Mouse (Mus musculus) liver, postnatal 0 days (tissue): ENCODE measurements around the gene Xrn1. TPM values are rescaled to one million over a fixed set of nuclear protein-coding genes. Genes with fewer than 3 reads are reported as not detected.

ENCODE experiments used
- ATAC-seq: fragments of 200-750 bp; cut with Nextera tagmentation; 2 replicates; pipeline ENCODE4 v1.8.0; 2017; ENCODE audit warnings: mild to moderate bottlenecking, moderate library complexity
- DNase-seq: peaks from one replicate; pipeline ENCODE4 v3.0.0-alpha.2; 2016
- H3K27ac ChIP-seq: fragments of 300-500 bp; sonication (generic); 2 replicates; pipeline ENCODE4 v1.5.1; 2014; ENCODE audit warnings: antibody characterized with exemption, moderate library complexity, mild to moderate bottlenecking, low read depth
- H3K27me3 ChIP-seq: fragments of 300-500 bp; sonication (generic); 2 replicates; pipeline ENCODE4 v1.6.1; 2014; ENCODE audit warnings: low read length, control low read depth, mixed read lengths; ENCODE audit not compliant: insufficient read depth
- H3K36me3 ChIP-seq: fragments of 300-500 bp; sonication (generic); replicated peaks from 2 replicates; pipeline ENCODE4 v1.6.1; 2014; ENCODE audit warnings: mild to moderate bottlenecking, control low read depth, low read length, moderate library complexity, mixed read lengths; ENCODE audit not compliant: insufficient read depth
- H3K4me1 ChIP-seq: fragments of 300-500 bp; sonication (generic); 2 replicates; pipeline ENCODE4 v1.6.1; 2014; ENCODE audit warnings: antibody characterized with exemption, mild to moderate bottlenecking, control low read depth; ENCODE audit not compliant: insufficient read depth
- H3K4me2 ChIP-seq: fragments of 300-500 bp; sonication (generic); 2 replicates; pipeline ENCODE4 v1.6.1; 2014; ENCODE audit warnings: low read depth, mild to moderate bottlenecking, low read length, moderate library complexity, mixed read lengths
- H3K4me3 ChIP-seq: fragments of 300-500 bp; sonication (generic); 2 replicates; pipeline ENCODE4 v1.5.1; 2014; ENCODE audit warnings: low read depth, low read length
- H3K9ac ChIP-seq: fragments of 300-500 bp; sonication (generic); replicated peaks from 2 replicates; pipeline ENCODE4 v1.6.1; 2014; ENCODE audit warnings: mild to moderate bottlenecking, moderate library complexity
- H3K9me3 ChIP-seq: fragments of 300-500 bp; sonication (generic); 2 replicates; pipeline ENCODE4 v1.6.1; 2016; ENCODE audit warnings: mild to moderate bottlenecking, control low read depth, low read length, mixed read lengths
- CTCF ChIP-seq: sonication (generic); IDR thresholded peaks from 2 replicates; pipeline ENCODE4 v1.5.1; 2016; ENCODE audit warnings: antibody characterized with exemption, low read depth
- EP300 ChIP-seq: IDR thresholded peaks from 2 replicates; pipeline ENCODE4 v1.6.1; 2016; ENCODE audit warnings: antibody characterized with exemption, low read depth, mild to moderate bottlenecking
- WGBS: fragments of 180-500 bp; shearing (Covaris S2); extraction: QIAGEN DNeasy Blood & Tissue Kit; methylation state at CpG from one replicate; pipeline ENCODE4 v1.1.7; 2014; ENCODE audit not compliant: insufficient replicate concordance; 5-methylcytosine and 5-hydroxymethylcytosine counted together
- polyA plus RNA-seq: library from polyadenylated mRNA; unstranded; fragments of >200 nt; fragmentation: Nextera tagmentation; extraction: Ambion mirVana; gene quantifications from 2 replicates; pipeline ENCODE4 v1.2.1, GENCODE M21; 2015

Xrn1 gene
- polyA plus RNA-seq, 1 experiment from 2014 or later: 4.8 TPM

DNA sequence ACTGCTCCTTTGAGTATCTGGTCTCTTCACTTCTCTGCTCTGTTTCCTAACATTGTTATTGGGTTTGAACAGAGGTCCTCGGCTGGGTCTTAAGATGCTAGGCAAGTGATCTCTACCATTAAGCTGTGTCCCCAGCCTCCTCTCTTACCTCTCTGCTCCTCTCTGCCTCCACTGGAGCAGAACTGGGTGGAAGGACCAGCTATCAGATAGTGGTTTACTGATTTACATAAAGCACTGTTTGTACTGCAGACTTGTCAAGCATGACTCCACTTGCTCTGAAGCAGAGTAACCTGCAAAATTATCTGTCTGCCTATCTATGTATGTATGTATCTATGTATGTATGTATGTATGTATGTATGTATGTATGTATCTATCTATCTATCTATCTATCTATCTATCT is 138.7 kb downstream of the Xrn1 start:
- H3K4me2 ChIP-seq: no peak overlapping the region
- H3K4me1 ChIP-seq: no peaks in the 10 kb centered on the region
- ATAC-seq: no peak
- peaks cover 37% of the 10 kb centered on the region for H3K9me3 ChIP-seq
- TF ChIP-seq CTCF: no peak
- no peak for TF ChIP-seq EP300
- no peak overlapping the region for H3K4me3 ChIP-seq
- no peak overlapping the region for H3K27ac ChIP-seq
- WGBS: 78% methylated on average over 1 of the region's 1 CpGs
- H3K9ac ChIP-seq: no peak overlapping the region
- no peaks in the 10 kb centered on the region for H3K36me3 ChIP-seq
- DNase-seq: no peak
- H3K27me3 ChIP-seq: peaks cover 26% of the 10 kb centered on the region

DNA sequence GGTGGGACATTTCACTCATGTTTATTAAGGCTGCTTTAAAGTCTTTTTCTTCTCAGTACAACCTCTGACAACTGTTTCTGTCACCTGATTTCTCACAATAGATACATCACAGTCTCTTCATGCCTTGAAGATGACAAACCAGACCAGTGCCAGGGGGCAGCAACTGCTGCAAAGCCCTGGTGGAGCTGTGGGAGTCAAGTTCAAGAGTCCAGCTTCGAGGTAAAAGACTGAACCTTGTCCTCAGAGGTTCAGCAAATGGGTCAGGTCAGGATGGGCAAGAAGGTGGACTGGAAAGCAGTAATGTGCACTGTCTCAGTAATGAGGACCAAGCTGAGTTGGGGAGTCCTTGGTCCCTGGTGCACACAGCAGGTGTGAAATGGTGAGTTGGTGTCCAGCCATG is 139.8 kb downstream of the Xrn1 start:
- Histone ChIP-seq H3K9me3 (peaks cover 44% of the 10 kb centered on the region), H3K4me1 (no peaks in the 10 kb centered on the region), H3K36me3 (no peaks in the 10 kb centered on the region), H3K9ac (no peak overlapping the region), H3K27me3 (peaks cover 21% of the 10 kb centered on the region), H3K27ac (no peak overlapping the region), H3K4me2 (no peak overlapping the region), H3K4me3 (no peak overlapping the region)
- WGBS: 43% methylated on average over 1 of the region's 1 CpGs
- ATAC-seq: no peak
- no peak for DNase-seq
- TF ChIP-seq EP300: no peak
- no peak for TF ChIP-seq CTCF

DNA sequence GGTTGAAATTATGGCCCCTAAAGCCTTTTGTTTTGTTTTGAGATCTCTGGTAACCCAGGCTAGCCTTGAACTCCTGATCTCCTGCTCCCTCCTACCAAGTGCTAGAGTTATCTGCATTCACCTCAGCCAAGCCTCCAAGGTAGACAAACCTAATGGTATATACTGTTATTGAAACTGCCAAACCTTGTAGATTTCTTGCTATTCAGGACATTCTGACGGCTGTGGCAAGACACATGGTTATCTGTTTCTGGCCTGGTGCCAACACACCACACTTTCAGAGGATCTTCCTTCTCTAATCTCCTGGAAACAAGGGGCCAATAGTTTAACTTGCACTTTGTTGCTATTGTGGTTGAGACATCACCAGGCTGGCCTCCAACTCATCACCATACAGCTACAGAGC is 140.6 kb downstream of the Xrn1 start:
- no peak for ATAC-seq

DNA sequence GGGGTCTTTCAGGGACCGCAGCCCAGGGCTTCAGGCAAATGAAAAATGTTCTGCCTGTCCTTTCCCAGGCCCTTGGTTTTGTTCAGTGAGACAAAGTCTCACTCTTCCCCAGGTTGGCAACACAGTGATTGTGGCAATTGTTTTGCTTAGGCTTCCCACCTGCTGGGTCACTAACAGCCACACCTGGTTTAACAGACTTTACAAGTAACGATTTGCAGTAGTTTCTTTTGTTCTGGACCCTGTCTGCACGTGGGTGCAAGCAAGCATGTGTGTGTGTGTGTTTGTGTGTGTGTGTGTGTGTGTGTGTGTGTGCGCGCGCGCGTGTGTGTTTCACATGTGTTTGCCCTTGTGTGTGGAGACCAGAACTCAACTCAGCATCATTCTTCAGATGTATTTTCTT is 148.3 kb downstream of the Xrn1 start:
- no peak for ATAC-seq
- no peak overlapping the region for H3K9ac ChIP-seq
- no peak overlapping the region for H3K4me2 ChIP-seq
- H3K4me3 ChIP-seq: no peak overlapping the region
- peaks cover 4% of the 10 kb centered on the region; the same call in 1 of the 2 replicates for H3K27me3 ChIP-seq
- no peak for DNase-seq
- no peaks in the 10 kb centered on the region for H3K36me3 ChIP-seq
- 80% methylated on average over 8 of the region's 8 CpGs for WGBS
- H3K27ac ChIP-seq: no peak overlapping the region
- TF ChIP-seq EP300 (no peak), CTCF (no peak)
- H3K4me1 ChIP-seq: no peaks in the 10 kb centered on the region
- peaks cover 16% of the 10 kb centered on the region for H3K9me3 ChIP-seq

More for the DNA sequence above, 140.6 kb downstream of the Xrn1 start:
- no peak for TF ChIP-seq EP300
- no peak for TF ChIP-seq CTCF
- H3K27me3 ChIP-seq: peaks cover 17% of the 10 kb centered on the region
- H3K9me3 ChIP-seq: peaks cover 47% of the 10 kb centered on the region
- no peak overlapping the region for H3K4me2 ChIP-seq
- DNase-seq: no peak
- H3K4me1 ChIP-seq: no peaks in the 10 kb centered on the region
- H3K27ac ChIP-seq: no peak overlapping the region
- no peak overlapping the region for H3K4me3 ChIP-seq
- no peaks in the 10 kb centered on the region for H3K36me3 ChIP-seq
- 19% methylated on average over 1 of the region's 1 CpGs for WGBS
- H3K9ac ChIP-seq: no peak overlapping the region

Other genes starting within 250 kb of the Xrn1 start
- 0.95 and 1.2 TPM in 2 replicates for gene Trpc1, start 204.4 kb upstream of the Xrn1 start, polyA plus RNA-seq
- 19.4 and 20.6 TPM in 2 replicates for gene Pls1, start 109.4 kb upstream of the Xrn1 start, polyA plus RNA-seq
- gene Atr, start 97.2 kb upstream of the Xrn1 start, polyA plus RNA-seq: 3.8 TPM in 2 replicates
- 0.32 and 0.39 TPM in 2 replicates for gene Gk5, start 164.6 kb downstream of the Xrn1 start, polyA plus RNA-seq
- 61.7 and 69.0 TPM in 2 replicates for gene Tfdp2, start 241.5 kb downstream of the Xrn1 start, polyA plus RNA-seq